Mouse (Mus musculus) intestine, postnatal 0 days (tissue): ENCODE measurements around the gene Fam184b. TPM values are rescaled to one million over a fixed set of nuclear protein-coding genes. Genes with fewer than 3 reads are reported as not detected.

Experiments
- ATAC-seq: fragments of 200-750 bp; cut with Nextera tagmentation; 2 replicates; pipeline ENCODE4 v1.8.0; 2017; ENCODE audit warnings: mild to moderate bottlenecking, moderate TSS enrichment, moderate library complexity
- H3K27ac ChIP-seq: fragments of 300-500 bp; sonication (generic); 2 replicates; pipeline ENCODE4 v1.5.1; 2014; ENCODE audit warnings: mild to moderate bottlenecking, low read depth, low read length, moderate library complexity
- H3K27me3 ChIP-seq: fragments of 300-500 bp; sonication (generic); replicated peaks from 2 replicates; pipeline ENCODE4 v1.6.1; 2014; ENCODE audit warnings: low read length, mixed read lengths; ENCODE audit not compliant: control insufficient read depth, insufficient read depth
- H3K36me3 ChIP-seq: fragments of 300-500 bp; sonication (generic); 2 replicates; pipeline ENCODE4 v1.6.1; 2014; ENCODE audit warnings: mild to moderate bottlenecking, moderate library complexity; ENCODE audit not compliant: control insufficient read depth, insufficient read depth
- H3K4me1 ChIP-seq: fragments of 300-500 bp; sonication (generic); replicated peaks from 2 replicates; pipeline ENCODE4 v1.6.1; 2014; ENCODE audit warnings: antibody characterized with exemption, low read length, mixed read lengths; ENCODE audit not compliant: control insufficient read depth, insufficient read depth
- H3K4me2 ChIP-seq: fragments of 300-500 bp; sonication (generic); replicated peaks from 2 replicates; pipeline ENCODE4 v1.6.1; 2014; ENCODE audit warnings: low read depth, mild to moderate bottlenecking, moderate library complexity
- H3K4me3 ChIP-seq: fragments of 300-500 bp; sonication (generic); 2 replicates; pipeline ENCODE4 v1.5.1; 2014; ENCODE audit warnings: low read depth, low read length
- H3K9ac ChIP-seq: fragments of 300-500 bp; sonication (generic); 2 replicates; pipeline ENCODE4 v1.6.1; 2014; ENCODE audit warnings: mild to moderate bottlenecking, low read depth, low read length
- H3K9me3 ChIP-seq: fragments of 300-500 bp; sonication (generic); 2 replicates; pipeline ENCODE4 v1.6.1; 2016; ENCODE audit warnings: mixed run types; ENCODE audit not compliant: control insufficient read depth
- CTCF ChIP-seq: sonication (generic); IDR thresholded peaks from 2 replicates; pipeline ENCODE4 v1.5.1; 2016; ENCODE audit warnings: low read depth, mild to moderate bottlenecking, control low read depth, antibody characterized with exemption, moderate library complexity
- WGBS: fragments of 180-500 bp; shearing (Covaris S2); extraction: QIAGEN DNeasy Blood & Tissue Kit; methylation state at CpG from one replicate; pipeline ENCODE4 v1.1.7; 2014; 5-methylcytosine and 5-hydroxymethylcytosine counted together
- polyA plus RNA-seq: library from polyadenylated mRNA; unstranded; fragments of >200 nt; fragmentation: Nextera tagmentation; extraction: Ambion mirVana; gene quantifications from 2 replicates; pipeline ENCODE4 v1.2.1, GENCODE M21; 2015

Fam184b gene
- polyA plus RNA-seq, 1 experiment from 2014 or later = 1.4 TPM

DNA sequence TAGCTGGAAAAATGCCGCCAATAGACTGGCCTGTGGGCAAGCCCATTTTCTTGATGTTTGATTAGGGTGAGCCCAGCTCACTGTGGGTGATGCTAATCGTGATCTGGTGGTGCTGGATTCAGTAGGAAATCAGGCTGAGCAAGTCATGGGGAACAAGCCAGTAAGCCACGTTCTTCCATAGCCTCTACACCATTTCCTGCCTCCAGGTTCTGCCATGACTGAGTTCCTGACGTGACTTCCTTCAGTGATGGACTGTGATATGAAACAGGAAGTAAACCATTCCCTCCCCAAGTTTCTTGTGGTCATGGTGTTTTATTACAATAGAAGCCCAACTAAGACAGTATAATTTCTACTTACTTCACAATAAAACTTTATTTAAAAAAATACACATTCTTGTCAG, 38.2 kb upstream of the Fam184b start:
- H3K4me2 ChIP-seq = no peak overlapping the region
- no peaks in the 10 kb centered on the region for H3K9me3 ChIP-seq
- no peak for ATAC-seq
- TF ChIP-seq CTCF = no peak
- H3K4me1 ChIP-seq = no peaks in the 10 kb centered on the region
- no peak overlapping the region for H3K27ac ChIP-seq
- 80% methylated on average over 4 of the region's 4 CpGs for whole genome bisulfite sequencing
- H3K4me3 ChIP-seq = no peak overlapping the region
- H3K36me3 ChIP-seq = peaks cover 4% of the 10 kb centered on the region
- H3K27me3 ChIP-seq = no peaks in the 10 kb centered on the region
- H3K9ac ChIP-seq = no peak overlapping the region

DNA sequence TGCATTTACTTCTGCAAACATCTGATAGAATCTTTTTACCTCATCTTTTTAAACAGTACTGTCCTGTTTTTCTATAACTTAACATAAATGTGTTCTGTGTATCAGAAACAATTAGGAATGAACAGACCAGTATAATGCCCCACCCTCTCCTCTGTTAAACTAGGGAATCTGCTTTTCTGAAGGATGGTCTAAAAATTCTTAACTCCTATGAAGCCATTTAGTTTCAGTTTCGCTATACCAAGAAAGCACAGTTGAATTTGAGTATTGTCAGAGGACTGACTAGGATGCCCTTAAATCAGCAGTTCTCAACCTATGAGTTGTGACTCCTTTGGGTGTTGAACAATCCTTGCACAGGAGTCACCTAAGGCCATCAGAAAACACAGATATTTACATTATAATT, 35.6 kb upstream of the Fam184b start:
- Histone ChIP-seq H3K4me1 (no peaks in the 10 kb centered on the region), H3K27ac (no peak overlapping the region), H3K9me3 (no peaks in the 10 kb centered on the region), H3K36me3 (peaks cover 4% of the 10 kb centered on the region), H3K9ac (no peak overlapping the region), H3K4me3 (no peak overlapping the region), H3K27me3 (no peaks in the 10 kb centered on the region), H3K4me2 (no peak overlapping the region)
- no peak for ATAC-seq
- no peak for TF ChIP-seq CTCF
- WGBS = 96% methylated on average over 1 of the region's 1 CpGs

DNA sequence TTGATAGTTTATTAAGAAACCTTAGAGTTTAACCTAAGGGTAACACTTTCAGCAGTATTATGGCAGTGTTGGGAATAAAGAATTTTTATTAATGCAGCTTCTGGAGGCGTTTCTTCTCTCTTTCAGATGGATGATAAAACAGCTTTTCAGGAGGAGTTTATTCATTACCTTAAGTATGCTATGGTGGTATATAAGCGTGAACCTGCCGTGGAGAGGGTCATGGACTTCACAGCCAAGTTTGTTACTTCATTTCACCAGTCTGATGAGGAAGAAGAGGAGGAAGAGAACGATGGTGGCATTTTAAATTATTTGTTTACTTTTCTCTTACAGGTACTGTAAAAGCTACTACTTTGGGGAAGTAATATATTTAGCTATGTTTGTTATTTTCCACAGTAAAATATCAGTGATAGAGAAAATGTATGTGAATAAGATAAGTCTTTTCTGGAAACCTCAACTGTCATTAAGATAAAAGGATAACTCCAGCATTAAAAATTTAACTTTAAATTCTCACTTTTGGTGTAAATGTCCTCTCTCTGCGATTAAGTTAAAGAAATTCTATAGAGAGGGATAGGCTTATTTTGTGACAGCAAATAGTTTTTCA, 31.6 kb upstream of the Fam184b start:
- no peak overlapping the region for H3K9ac ChIP-seq
- 41% methylated on average over 5 of the region's 5 CpGs for WGBS

DNA sequence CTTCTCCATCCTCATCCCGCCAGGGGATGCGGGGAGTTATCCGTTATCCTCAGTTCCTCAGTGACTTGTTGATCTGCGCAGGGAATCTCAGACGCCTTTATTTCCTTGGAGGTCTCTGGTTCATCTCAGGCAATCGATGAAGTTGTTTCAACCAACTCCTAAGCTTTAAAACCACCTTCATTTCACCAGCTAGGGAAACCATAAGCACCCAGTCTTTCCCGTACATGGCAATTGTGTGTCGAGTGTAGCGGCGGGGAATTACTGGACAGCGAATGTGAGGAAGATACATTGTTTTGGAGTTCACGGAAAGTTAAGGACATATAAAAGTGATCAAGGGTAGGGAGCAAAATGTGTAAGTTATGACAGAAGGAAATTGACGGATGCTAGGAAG, 30.9 kb upstream of the Fam184b start:
- no peaks in the 10 kb centered on the region for H3K4me1 ChIP-seq
- H3K9ac ChIP-seq = peak overlapping the region; percentile 69
- H3K27ac ChIP-seq = 0 out of 2 replicates have a peak overlapping the region, but pooled peaks have one; percentile 43
- no peaks in the 10 kb centered on the region for H3K36me3 ChIP-seq
- under 1% methylated on average over 13 of the region's 13 CpGs for WGBS
- no peak for ATAC-seq
- H3K4me3 ChIP-seq = peak overlapping the region; percentile 89
- no peaks in the 10 kb centered on the region for H3K9me3 ChIP-seq
- H3K27me3 ChIP-seq = no peaks in the 10 kb centered on the region
- TF ChIP-seq CTCF = no peak
- H3K4me2 ChIP-seq = peak overlapping the region; percentile 95

More for the DNA sequence above, 31.6 kb upstream of the Fam184b start:
- no peaks in the 10 kb centered on the region for H3K27me3 ChIP-seq
- H3K27ac ChIP-seq = no peak overlapping the region
- ATAC-seq = no peak
- H3K4me2 ChIP-seq = peak overlapping the region; percentile 95
- no peaks in the 10 kb centered on the region; the same call in 1 of the 2 replicates for H3K36me3 ChIP-seq
- TF ChIP-seq CTCF = no peak
- no peaks in the 10 kb centered on the region for H3K4me1 ChIP-seq
- H3K4me3 ChIP-seq = 0 out of 2 replicates have a peak overlapping the region, but pooled peaks have one; percentile 89
- no peaks in the 10 kb centered on the region for H3K9me3 ChIP-seq

GRCm38 (mm10) chr5:45669598-45670279, 30.3 kb upstream of the Fam184b start, which contains the start of gene Ncapg:
Gene Ncapg, plus strand, starts transcription at chr5:45669919.
- under 1% methylated on average over 64 of the region's 66 CpGs for WGBS
- peak within 1 kb of the TSS; percentile 95 for H3K4me2 ChIP-seq
- TF ChIP-seq CTCF = no peak; the same call in 1 of the 2 replicates
- no peaks in the 10 kb centered on the region for H3K9me3 ChIP-seq
- H3K4me3 ChIP-seq = peak within 1 kb of the TSS; percentile 89
- H3K4me1 ChIP-seq = no peaks in the 10 kb centered on the region
- ATAC-seq = peak; percentile 100
- H3K9ac ChIP-seq = peak within 1 kb of the TSS; percentile 69
- H3K36me3 ChIP-seq = no peaks in the 10 kb centered on the region
- peak within 1 kb of the TSS; percentile 75 for H3K27ac ChIP-seq
- H3K27me3 ChIP-seq = no peaks in the 10 kb centered on the region

- H3K4me1 ChIP-seq = no peaks in the 10 kb centered on the region
- WGBS = under 1% methylated on average over 27 of the region's 27 CpGs
Measured at GRCm38 (mm10) chr5:45669234-45669597, 29.8 kb upstream of the Fam184b start.

More at GRCm38 (mm10) chr5:45669234-45669597, 29.8 kb upstream of the Fam184b start:
- Histone ChIP-seq H3K27ac (peak overlapping the region; percentile 75), H3K4me3 (peak overlapping the region; percentile 89), H3K4me2 (peak overlapping the region; percentile 95), H3K27me3 (no peaks in the 10 kb centered on the region), H3K9me3 (no peaks in the 10 kb centered on the region), H3K36me3 (no peaks in the 10 kb centered on the region), H3K9ac (peak overlapping the region; percentile 69)
- peak; percentile 39; the same call in 1 of the 2 replicates for ATAC-seq
- no peak for TF ChIP-seq CTCF
